Mouse (Mus musculus): ENCODE results near the gene Iapp. TPM values are rescaled to one million over a fixed set of nuclear protein-coding genes. Genes with fewer than 3 reads are reported as not detected.
"Not testable (repeated sequence)": the region's sequence is repeated elsewhere in the genome, so short reads cannot be mapped to it uniquely, and the experiment has no call there.

Gene Iapp
- polyA plus RNA-seq, 1 experiment from 2014 or later, result not detected

- Histone ChIP-seq H3K27me3 (no peaks in the 10 kb centered on the region), H3K9ac (no peak overlapping the region), H3K27ac (no peak overlapping the region), H3K9me3 (replicated peaks) (no peaks in the 10 kb centered on the region), H3K4me3 (replicated peaks) (no peak overlapping the region), H3K36me3 (no peaks in the 10 kb centered on the region), H3K4me2 (no peak overlapping the region), H3K4me1 (replicated peaks) (no peaks in the 10 kb centered on the region)
- 17% methylated on average over 2 of the region's 2 CpGs for WGBS (ENCODE audit: insufficient replicate concordance)
- no peak for DNase-seq
- no peak for ATAC-seq (ENCODE audit: low read depth)
These were observed 41.4 kb downstream of the Iapp start for GRCm38 (mm10) chr6:142339576-142339975.

DNA sequence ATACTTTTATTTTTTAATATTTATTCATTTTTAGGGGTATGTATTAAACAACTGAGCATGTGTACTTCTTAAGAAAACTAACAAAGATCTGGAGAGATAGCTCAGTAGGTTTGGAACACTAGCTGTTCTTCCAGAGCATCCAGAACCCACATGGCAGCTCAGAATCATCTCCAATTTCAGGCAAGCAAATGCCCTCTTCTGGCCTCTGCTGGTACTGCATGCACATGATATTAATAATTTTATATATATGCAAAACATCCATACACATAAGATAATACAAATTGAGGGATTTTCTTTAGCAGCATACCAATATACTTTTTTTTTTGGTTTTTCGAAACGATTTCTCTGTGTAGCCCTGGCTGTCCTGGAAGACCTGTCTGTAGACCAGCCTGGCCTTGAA lies 45.3 kb downstream of the Iapp start:
- ATAC-seq (ENCODE audit: low read depth), result no peak
- Histone ChIP-seq H3K9me3 (replicated peaks) (no peaks in the 10 kb centered on the region), H3K27ac (no peak overlapping the region), H3K4me2 (no peak overlapping the region), H3K9ac (no peak overlapping the region), H3K27me3 (no peaks in the 10 kb centered on the region), H3K36me3 (0 out of 2 replicates have a peak, but pooled peaks cover under 1% of the 10 kb centered on the region), H3K4me1 (replicated peaks) (peaks cover 20% of the 10 kb centered on the region), H3K4me3 (replicated peaks) (no peak overlapping the region)
- WGBS (ENCODE audit: insufficient replicate concordance), result 41% methylated on average over 2 of the region's 2 CpGs
- peak; percentile 11 for DNase-seq

DNA sequence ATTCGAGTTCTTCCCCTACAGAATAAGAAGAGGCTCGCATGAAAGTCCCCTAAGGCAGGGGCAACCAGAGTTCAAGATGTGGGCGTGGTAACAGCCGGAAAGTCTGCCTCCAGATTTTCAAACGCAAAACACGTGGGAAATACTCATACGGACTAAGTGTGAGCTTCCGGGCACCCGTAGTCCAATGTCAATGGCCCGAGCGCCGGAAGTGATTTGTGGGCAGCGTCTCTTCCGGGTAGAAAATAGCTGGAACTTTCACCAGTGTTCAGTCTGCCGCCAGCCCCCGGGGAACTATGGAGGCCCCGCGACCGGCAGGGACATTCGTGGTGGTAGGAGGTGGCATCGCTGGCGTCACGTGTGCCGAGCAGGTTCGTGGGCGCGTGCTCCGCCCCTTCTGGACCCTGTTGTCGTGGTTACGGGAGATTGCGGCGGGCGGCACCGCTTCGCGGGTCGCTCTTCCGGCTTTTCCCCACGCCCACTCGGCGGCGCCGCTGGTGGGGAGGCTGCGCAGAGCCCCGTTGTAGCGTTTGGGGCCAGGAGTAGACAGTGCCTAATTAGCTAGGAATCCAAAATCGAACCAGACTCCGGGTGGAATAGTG lies 47.3 kb downstream of the Iapp start, which contains the start of gene Pyroxd1:
Pyroxd1 (plus strand) TSS at position 215 of the 599 bp plus-strand sequence.
- H3K4me1 ChIP-seq (replicated peaks), result peaks cover 20% of the 10 kb centered on the region
- DNase-seq (peak; percentile 77), ATAC-seq (ENCODE audit: low read depth) (peak; percentile 98)
- H3K9me3 ChIP-seq (replicated peaks), result no peaks in the 10 kb centered on the region
- H3K27me3 ChIP-seq, result no peaks in the 10 kb centered on the region
- H3K27ac ChIP-seq, result peak within 1 kb of the TSS; percentile 84
- peak within 1 kb of the TSS; percentile 70 for H3K9ac ChIP-seq
- peak within 1 kb of the TSS; percentile 68 for H3K4me2 ChIP-seq
- H3K36me3 ChIP-seq, result 0 out of 2 replicates have a peak, but pooled peaks cover 3% of the 10 kb centered on the region
- H3K4me3 ChIP-seq (replicated peaks), result peak within 1 kb of the TSS; percentile 72
- under 1% methylated on average over 48 of the region's 48 CpGs for WGBS (ENCODE audit: insufficient replicate concordance)

DNA sequence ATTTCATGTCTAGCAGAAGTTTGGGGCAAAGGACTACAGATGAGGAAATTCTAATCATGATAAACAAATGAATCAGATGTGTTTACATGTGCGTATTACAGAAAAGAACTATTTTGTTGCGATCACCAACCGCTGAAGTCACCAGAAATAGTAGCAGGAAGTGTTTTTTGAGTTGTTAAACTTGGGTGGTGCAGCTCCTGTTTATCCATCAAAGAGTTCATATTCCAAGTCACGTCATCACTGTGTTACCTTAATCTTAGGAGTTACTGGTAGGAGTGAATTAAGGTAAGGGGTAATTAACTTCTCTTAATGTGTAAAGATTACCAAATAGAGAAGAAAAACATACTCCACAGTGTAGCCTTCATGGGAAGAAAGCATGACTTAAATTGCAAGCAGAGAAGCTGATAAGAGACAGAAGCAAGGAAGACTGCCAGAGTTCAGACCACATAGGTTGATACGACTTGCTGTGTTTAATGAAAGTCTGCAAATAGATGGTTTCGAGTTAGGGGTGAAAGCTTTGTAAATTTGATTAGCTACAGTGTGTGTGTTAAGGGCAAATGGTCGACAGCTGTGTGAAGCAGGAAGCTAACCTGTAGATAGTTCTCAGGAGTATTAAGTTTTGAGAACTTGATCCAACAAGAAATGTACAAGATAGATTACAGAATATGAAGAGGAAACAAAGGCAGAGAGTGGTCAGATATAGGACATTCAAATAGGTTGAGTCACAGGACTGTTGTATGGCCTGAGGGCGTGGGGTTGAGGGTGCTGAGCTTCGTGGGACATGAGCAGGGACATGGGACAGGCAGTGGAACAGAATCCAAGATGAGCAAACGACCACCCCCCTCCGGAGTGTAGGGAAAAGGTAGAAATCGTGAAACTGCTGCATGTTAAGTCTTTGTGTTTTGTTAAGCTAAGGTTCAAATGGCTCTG lies 48.2 kb downstream of the Iapp start:
- Histone ChIP-seq H3K9ac (peak overlapping the region; percentile 70), H3K4me1 (replicated peaks) (peaks cover 20% of the 10 kb centered on the region), H3K36me3 (peaks cover 9% of the 10 kb centered on the region), H3K4me2 (peak overlapping the region; percentile 68), H3K27ac (peak overlapping the region; percentile 84), H3K4me3 (replicated peaks) (peak overlapping the region; percentile 72), H3K9me3 (replicated peaks) (no peaks in the 10 kb centered on the region), H3K27me3 (no peaks in the 10 kb centered on the region)
- 38% methylated on average over 12 of the region's 12 CpGs for WGBS (ENCODE audit: insufficient replicate concordance)
- ATAC-seq (ENCODE audit: low read depth) (no peak), DNase-seq (no peak)

DNA sequence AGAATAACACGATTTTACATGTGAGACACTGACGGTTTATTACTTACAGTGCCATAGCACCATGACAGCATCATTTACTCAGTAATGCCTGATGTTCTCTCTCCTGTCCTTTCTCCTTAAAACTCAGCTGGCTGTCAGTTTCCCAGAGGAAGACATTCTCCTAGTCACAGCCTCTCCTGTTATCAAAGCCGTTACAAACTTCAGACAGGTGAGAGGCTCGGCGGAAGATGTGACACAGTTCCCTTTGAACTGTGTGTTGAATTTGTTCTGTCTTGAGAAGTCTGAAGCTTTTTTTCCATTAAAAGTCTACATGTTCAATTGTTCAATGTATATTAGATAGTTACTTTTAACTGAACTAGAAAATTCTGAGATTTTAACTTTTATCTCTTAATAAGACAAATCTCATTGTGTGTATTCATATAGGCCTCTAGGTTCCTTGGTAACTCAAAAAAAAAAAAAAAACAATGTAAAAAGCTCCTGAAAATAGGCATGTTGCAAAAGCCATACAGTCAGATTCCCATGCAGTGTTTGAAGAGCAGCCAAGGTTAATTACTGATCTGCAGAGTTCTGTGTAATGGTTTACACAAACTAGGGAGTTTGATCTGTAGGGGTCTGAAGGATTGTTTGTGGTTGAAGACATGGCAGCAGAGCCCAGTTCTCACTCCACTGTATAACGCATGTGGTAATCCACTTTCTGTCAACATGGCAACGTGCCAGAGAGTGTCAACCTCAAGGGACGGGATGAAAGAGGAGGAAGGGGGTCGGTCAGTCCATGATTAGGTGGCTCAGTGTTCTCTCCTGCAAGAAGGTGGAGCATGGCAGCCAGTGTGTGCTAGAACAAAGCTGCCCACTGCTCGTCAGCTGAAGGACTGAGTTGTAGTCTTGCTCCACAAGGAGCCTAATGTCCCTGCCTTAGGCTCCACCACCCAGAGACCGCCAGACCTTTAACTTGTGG lies 49.5 kb downstream of the Iapp start:
- WGBS (ENCODE audit: insufficient replicate concordance), result 72% methylated on average over 11 of the region's 11 CpGs
- Histone ChIP-seq H3K36me3 (peaks cover 18% of the 10 kb centered on the region), H3K27ac (no peak overlapping the region), H3K9ac (no peak overlapping the region), H3K4me1 (replicated peaks) (peaks cover 28% of the 10 kb centered on the region), H3K9me3 (replicated peaks) (no peaks in the 10 kb centered on the region), H3K4me3 (replicated peaks) (no peak overlapping the region), H3K27me3 (no peaks in the 10 kb centered on the region), H3K4me2 (no peak overlapping the region)
- ATAC-seq (ENCODE audit: low read depth) (no peak), DNase-seq (no peak)

GRCm38 (mm10) chr6:142352099-142352498 lies 53.9 kb downstream of the Iapp start:
- 69% methylated on average over 3 of the region's 3 CpGs for WGBS (ENCODE audit: insufficient replicate concordance)
- DNase-seq; H3K9ac ChIP-seq; H3K4me2 ChIP-seq; H3K4me3 ChIP-seq (replicated peaks); H3K9me3 ChIP-seq (replicated peaks); H3K27me3 ChIP-seq; H3K27ac ChIP-seq: not testable (repeated sequence)
- Histone ChIP-seq H3K4me1 (replicated peaks) (peaks cover 17% of the 10 kb centered on the region), H3K36me3 (peaks cover 42% of the 10 kb centered on the region)
- peak; percentile 68 for ATAC-seq (ENCODE audit: low read depth)

Other genes with a start within 250 kb of the Iapp start
- gene Slco1a6, start 89.9 kb upstream of the Iapp start, polyA plus RNA-seq (2015; fragmentation: Nextera tagmentation; extraction: Ambion mirVana), result not detected in 2 replicates
- not detected in 2 replicates for gene Slco1a5, start 24.6 kb downstream of the Iapp start, polyA plus RNA-seq (2015; fragmentation: Nextera tagmentation; extraction: Ambion mirVana)
- 5.6 and 7.7 TPM in 2 replicates for gene Pyroxd1, start 47.2 kb downstream of the Iapp start, polyA plus RNA-seq (2015; fragmentation: Nextera tagmentation; extraction: Ambion mirVana)
- gene Recql, start 88.7 kb downstream of the Iapp start, polyA plus RNA-seq (2015; fragmentation: Nextera tagmentation; extraction: Ambion mirVana), result 18.8 and 22.1 TPM in 2 replicates
- gene Golt1b, start 88.8 kb downstream of the Iapp start, polyA plus RNA-seq (2015; fragmentation: Nextera tagmentation; extraction: Ambion mirVana), result 47.3 and 53.5 TPM in 2 replicates
- 0.17 and 0.29 TPM in 2 replicates for gene Spx, start 115.0 kb downstream of the Iapp start, polyA plus RNA-seq (2015; fragmentation: Nextera tagmentation; extraction: Ambion mirVana)
- gene Gys2, start 174.7 kb downstream of the Iapp start, polyA plus RNA-seq (2015; fragmentation: Nextera tagmentation; extraction: Ambion mirVana), result 37.9 and 53.3 TPM in 2 replicates
- 41.0 and 43.0 TPM in 2 replicates for gene Ldhb, start 209.5 kb downstream of the Iapp start, polyA plus RNA-seq (2015; fragmentation: Nextera tagmentation; extraction: Ambion mirVana)